Mouse (Mus musculus): ENCODE measurements around the gene Add3.

- TF ChIP-seq CTCF (conservative IDR thresholded peaks at IDR 0.05 in 1 of 2, IDR thresholded peaks at IDR 0.05 in 1 of 2; ENCODE audit: low read depth in 2 of 2, low read length in 2 of 2) = no peak
- TF ChIP-seq EP300 (IDR thresholded peaks at IDR 0.05; ENCODE audit: low read length) = no peak
- TF ChIP-seq TCF12 (IDR thresholded peaks at IDR 0.05; ENCODE audit: low read depth, low read length) = no peak
- TF ChIP-seq POLR2A (IDR thresholded peaks at IDR 0.05; ENCODE audit: low read depth, low read length) = no peak
- no peak for TF ChIP-seq ZC3H11A (IDR thresholded peaks at IDR 0.05; ENCODE audit: low read depth, low read length)
- no peak for TF ChIP-seq MYC (IDR thresholded peaks at IDR 0.05; ENCODE audit: low read depth, low read length)
Measured at GRCm38 (mm10) chr19:53260261-53260660, 120.0 kb downstream of the Add3 start.
